Mouse (Mus musculus) liver, embryonic 18 days (tissue): Measurements from ENCODE around the gene Ube2f. TPM values are rescaled to one million over a fixed set of nuclear protein-coding genes. Genes with fewer than 3 reads are reported as not detected.

ENCODE experiments used
- polyA plus RNA-seq: library from polyadenylated mRNA; depleted of rRNA; stranded (reverse); fragments of >200 nt; gene quantifications from 2 replicates; pipeline ENCODE4 v1.2.3, GENCODE M21; 2012; rRNA removed

Gene Ube2f
- polyA plus RNA-seq, result 36.0 and 37.3 TPM in 2 replicates

DNA sequence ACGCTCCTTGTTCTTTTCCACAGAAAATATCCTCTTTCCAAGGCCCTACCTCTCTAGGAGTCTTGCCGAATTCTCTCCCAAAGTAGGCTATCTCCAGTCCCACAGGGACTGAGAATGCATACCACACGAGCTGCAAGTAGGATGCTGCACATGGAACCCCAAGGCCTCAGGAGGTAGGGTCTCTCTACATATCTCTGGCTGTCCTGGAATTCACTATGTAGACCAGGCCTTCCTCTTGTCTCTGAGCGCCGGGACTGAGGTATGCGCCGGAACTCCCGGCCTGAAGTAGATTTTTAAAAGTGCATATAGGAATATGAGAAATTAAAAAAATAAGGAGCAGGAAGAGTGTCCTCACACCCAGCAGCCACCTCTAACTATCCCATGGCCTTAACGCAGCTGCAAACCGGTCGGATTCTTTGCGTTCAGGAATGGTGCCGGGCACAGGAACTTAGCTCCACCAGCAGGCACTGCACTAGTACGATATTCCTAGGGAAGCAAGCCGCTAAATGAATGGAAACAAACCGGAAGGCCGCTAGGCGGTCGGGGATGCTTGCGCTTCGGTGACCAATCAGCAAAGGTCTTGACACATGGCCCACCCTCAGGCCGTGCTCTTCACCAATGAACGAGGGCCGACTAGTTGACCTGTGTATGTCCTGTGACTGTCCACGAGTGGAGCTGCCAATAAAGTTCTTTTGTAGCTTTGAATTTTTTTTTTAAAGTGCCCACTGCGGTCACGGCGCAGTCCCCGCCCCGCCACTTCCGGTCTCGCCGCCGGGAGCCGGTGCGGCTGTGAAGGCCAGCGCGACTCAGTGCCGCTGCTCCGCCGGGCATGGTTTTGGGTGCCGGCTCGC lies at the start of gene Ube2f:
Gene Ube2f, plus strand, starts transcription at position 741 of the 851 bp plus-strand sequence.

DNA sequence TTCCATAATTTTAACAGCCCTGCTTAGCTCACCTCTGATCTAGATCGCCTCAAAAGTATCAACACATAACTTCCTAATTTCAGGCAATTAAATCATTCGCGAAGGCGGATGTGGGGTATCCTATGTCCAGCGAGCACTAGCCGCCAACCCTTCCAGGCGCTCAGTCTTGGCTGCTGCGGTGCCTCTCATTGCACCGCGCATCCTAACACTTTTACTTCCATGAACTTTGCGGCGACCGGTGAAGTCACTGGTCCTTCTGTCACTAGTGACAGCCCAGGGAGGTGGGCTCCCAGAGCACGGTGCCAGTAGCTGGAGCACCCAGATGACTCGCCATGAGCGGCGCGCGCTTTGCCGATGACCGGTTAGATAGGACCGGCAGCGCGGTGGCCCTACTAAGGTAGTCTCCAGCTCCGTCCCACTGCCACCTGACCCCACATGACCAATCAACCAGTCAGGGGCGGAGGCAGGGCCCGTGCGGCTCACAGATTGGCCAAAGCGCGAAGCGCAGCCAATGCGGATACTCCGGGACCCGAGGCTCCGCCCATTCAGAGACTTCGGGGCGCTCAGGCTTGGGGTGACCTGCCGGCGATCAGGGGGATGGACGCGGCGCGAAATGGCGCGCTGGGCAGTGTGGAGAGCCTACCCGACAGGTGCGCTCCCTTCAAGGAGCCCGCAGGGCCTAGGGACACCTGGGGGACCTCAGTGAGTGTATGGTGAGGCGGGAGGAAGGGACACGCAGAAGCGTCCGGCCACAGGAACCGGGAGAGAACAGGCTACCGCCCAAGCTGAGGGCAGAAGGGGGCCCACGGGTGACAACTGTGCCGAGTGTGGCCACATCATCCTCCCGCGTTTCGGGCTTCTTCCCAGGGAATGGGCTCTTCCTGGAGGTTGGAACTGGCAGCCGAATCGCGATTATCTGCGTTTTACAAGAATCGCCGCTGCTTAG lies 48.0 kb downstream of the Ube2f start, which contains the start of gene Scly:
Gene Scly, plus strand, starts transcription at position 540 of the 946 bp plus-strand sequence.

DNA sequence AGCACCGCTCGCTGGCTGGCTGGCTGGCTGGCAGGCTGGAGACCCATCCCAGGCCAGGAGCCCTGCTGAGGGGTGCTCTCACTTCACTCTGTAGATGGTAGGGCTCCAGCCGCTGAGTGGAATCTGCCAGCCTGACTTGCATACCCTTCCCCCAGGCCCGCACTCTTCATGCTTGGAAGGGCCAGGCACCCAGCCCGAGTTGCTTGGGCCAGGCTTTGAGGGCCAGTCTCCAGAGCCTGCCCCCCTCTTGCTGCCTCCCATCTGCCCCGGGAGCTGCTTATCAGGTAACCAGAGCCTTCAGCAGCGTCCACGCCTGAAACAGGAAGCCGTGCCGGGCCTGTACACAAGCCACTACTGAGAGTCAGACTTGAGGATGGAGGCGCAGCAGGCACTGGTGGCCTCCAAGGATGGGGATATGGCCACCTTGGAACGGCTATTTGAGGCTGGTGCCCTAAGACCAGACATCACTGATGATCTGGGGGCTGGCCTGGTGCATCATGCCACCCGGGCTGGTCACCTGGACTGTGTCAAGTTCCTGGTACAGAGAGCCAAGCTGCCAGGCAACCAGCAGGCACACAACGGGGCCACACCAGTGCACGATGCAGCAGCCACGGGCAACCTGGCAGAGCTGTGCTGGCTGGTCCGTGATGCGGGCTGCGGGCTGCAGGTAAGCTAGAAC lies 71.8 kb downstream of the Ube2f start, which contains the start of gene Espnl:
Gene Espnl, plus strand, starts transcription at position 316 of the 679 bp plus-strand sequence.

Other genes with a start within 250 kb of the Ube2f start
- 0.37 and 0.56 TPM in 2 replicates for gene Rbm44, start 105.2 kb upstream of the Ube2f start, polyA plus RNA-seq
- gene Ramp1, start 70.5 kb upstream of the Ube2f start, polyA plus RNA-seq, result 5.0 and 5.6 TPM in 2 replicates
- gene Scly, start 48.0 kb downstream of the Ube2f start, polyA plus RNA-seq, result 31.9 and 32.4 TPM in 2 replicates
- 0.01 and 0.02 TPM in 2 replicates for gene Espnl, start 71.8 kb downstream of the Ube2f start, polyA plus RNA-seq
- 0.01 and 0.02 TPM in 2 replicates for gene Klhl30, start 100.7 kb downstream of the Ube2f start, polyA plus RNA-seq
- 1.7 and 2.1 TPM in 2 replicates for gene Erfe, start 116.1 kb downstream of the Ube2f start, polyA plus RNA-seq
- 40.4 and 45.2 TPM in 2 replicates for gene Ilkap, start 148.5 kb downstream of the Ube2f start, polyA plus RNA-seq
- 31.3 and 38.8 TPM in 2 replicates for gene Hes6, start 163.7 kb downstream of the Ube2f start, polyA plus RNA-seq
- 8.2 and 9.5 TPM in 2 replicates for gene Per2, start 209.0 kb downstream of the Ube2f start, polyA plus RNA-seq
- 3.9 and 4.0 TPM in 2 replicates for gene Traf3ip1, start 244.3 kb downstream of the Ube2f start, polyA plus RNA-seq